8 mouse cellular contexts compared by ENCODE assay signal in genomic region chr9:105617274-105617673, GRCm38 (mm10). TPM values are rescaled to one million over a fixed set of nuclear protein-coding genes. Genes with fewer than 3 reads are reported as not detected.
DNase-seq lines count a peak whose midpoint lies in the region; ATAC-seq and TF ChIP-seq lines count a peak whose summit lies in the region.
"Not testable (repeated sequence)": the region's sequence is repeated elsewhere in the genome, so short reads cannot be mapped to it uniquely, and the experiment has no call there.

No protein-coding gene starts in this region.

- not testable (repeated sequence) for H3K4me2 ChIP-seq in forebrain, embryonic 16.5 days (ENCODE audit: low read length); liver, embryonic 14.5 days (ENCODE audit: low read depth)

- not testable (repeated sequence) for H3K9me3 ChIP-seq in forebrain, embryonic 16.5 days (ENCODE audit: control insufficient read depth, low read length); liver, embryonic 14.5 days (ENCODE audit: control insufficient read depth, low read length)

- H3K9ac ChIP-seq in forebrain, embryonic 16.5 days (replicated peaks; ENCODE audit: low read depth, low read length); liver, embryonic 14.5 days (replicated peaks): not testable (repeated sequence)

- H3K4me1 ChIP-seq in forebrain, embryonic 16.5 days (replicated peaks; ENCODE audit: control insufficient read depth, insufficient read depth, low read length); liver, embryonic 14.5 days (replicated peaks; ENCODE audit: control insufficient read depth in 2 of 2, insufficient read depth in 2 of 2, low read length in 1 of 2): not testable (repeated sequence)

- not testable (repeated sequence) for TF ChIP-seq EP300 in liver, embryonic 14.5 days (IDR thresholded peaks at IDR 0.05; ENCODE audit: low read depth)

- peak; percentile 54; the same call in 1 of the 2 replicates for ATAC-seq in forebrain, embryonic 16.5 days
- not testable (repeated sequence) for ATAC-seq in liver, embryonic 14.5 days (ENCODE audit: insufficient read depth)

- H3K4me3 ChIP-seq in forebrain, embryonic 16.5 days (replicated peaks; ENCODE audit: low read length); liver, embryonic 14.5 days (ENCODE audit: insufficient read depth in 1 of 2, low read depth in 2 of 2, low read length in 2 of 2): not testable (repeated sequence)

- not testable (repeated sequence) for H3K27me3 ChIP-seq in forebrain, embryonic 16.5 days (replicated peaks; ENCODE audit: control insufficient read depth, insufficient read depth, low read length); liver, embryonic 14.5 days (ENCODE audit: control insufficient read depth, insufficient read depth, low read length)

- not testable (repeated sequence) for H3K27ac ChIP-seq in forebrain, embryonic 16.5 days (ENCODE audit: low read length); liver, embryonic 14.5 days

- TF ChIP-seq CTCF in liver, embryonic 14.5 days (IDR thresholded peaks at IDR 0.05; ENCODE audit: low read depth), result peak; percentile 66

- peak; percentile 74 for DNase-seq in adipocyte (ENCODE audit: low spot score)
- peak; percentile 47 for DNase-seq in cerebellum, adult 9-10 months
- peak; percentile 77 for DNase-seq in heart, postnatal 4 days
- DNase-seq in layer of hippocampus, adult 11-12 months (ENCODE audit: low spot score), result peak; percentile 72
- DNase-seq in liver, embryonic 14.5 days (ENCODE audit: low read depth in 3 of 3, low spot score in 3 of 3), result not testable (repeated sequence)
- DNase-seq in ovary, postnatal 14 days (ENCODE audit: low spot score), result peak; percentile 45
- peak; percentile 46 for DNase-seq in urinary bladder, postnatal 25 days (ENCODE audit: low spot score)

- H3K36me3 ChIP-seq in forebrain, embryonic 16.5 days (ENCODE audit: control insufficient read depth, insufficient read depth); liver, embryonic 14.5 days (replicated peaks; ENCODE audit: control insufficient read depth, insufficient read depth, low read depth): not testable (repeated sequence)

RNA-seq across cellular contexts. Expression of gene Pik3r4, which starts 25.5 kb away (rescaled TPM):
- 19.6 and 20.5 TPM in 2 replicates for polyA plus RNA-seq in forebrain, embryonic 16.5 days (2015; fragmentation: Nextera tagmentation; extraction: Ambion mirVana)
- total RNA-seq in heart, postnatal 4 days (2021), result 10 to 100 TPM; 21.0 to 23.5 TPM
- 3.9 and 4.7 TPM in 2 replicates for polyA plus RNA-seq in liver, embryonic 14.5 days (2012; rRNA removed)
- 5.9 and 6.9 TPM in 2 replicates for polyA plus RNA-seq in liver, embryonic 14.5 days (2014; fragmentation: Nextera tagmentation; extraction: Ambion mirVana)
